Mouse (Mus musculus): ENCODE measurements around the gene Tbc1d5.

GRCm38 (mm10) chr17:50724376-50724775 lies 454.8 kb downstream of the Tbc1d5 start:
- TF ChIP-seq FOSL1 (IDR thresholded peaks at IDR 0.05; ENCODE audit: insufficient read depth, low read length, poor library complexity, severe bottlenecking), result no peak
- no peak for TF ChIP-seq CTCF (IDR thresholded peaks at IDR 0.05; ENCODE audit: control insufficient read depth, insufficient read depth, insufficient read length)
- TF ChIP-seq MAX (IDR thresholded peaks at IDR 0.05), result no peak
- no peak for TF ChIP-seq MYOG (IDR thresholded peaks at IDR 0.05; ENCODE audit: control insufficient read depth, extremely low read depth, insufficient read length)
- no peak for TF ChIP-seq CEBPB (IDR thresholded peaks at IDR 0.05; ENCODE audit: low read depth)
- TF ChIP-seq USF1 (IDR thresholded peaks at IDR 0.05; ENCODE audit: low read depth), result no peak
- TF ChIP-seq MYOD1 (IDR thresholded peaks at IDR 0.05; ENCODE audit: control insufficient read depth, insufficient read length, low read depth), result no peak
